Mouse (Mus musculus) ES-CJ7 (cell line): ENCODE data around the gene Cldn10.
"Not testable (repeated sequence)": the region's sequence is repeated elsewhere in the genome, so short reads cannot be mapped to it uniquely, and the experiment has no call there.

Experiments used
- DNase-seq: peaks from one replicate; pipeline ENCODE4 v3.0.0; 2011; ENCODE audit warnings: low read depth, low spot score

Cldn10 gene

GRCm38 (mm10) chr14:118782241-118782640 lies 5.5 kb upstream of the Cldn10 start:
- peak; percentile 21 for DNase-seq

DNA sequence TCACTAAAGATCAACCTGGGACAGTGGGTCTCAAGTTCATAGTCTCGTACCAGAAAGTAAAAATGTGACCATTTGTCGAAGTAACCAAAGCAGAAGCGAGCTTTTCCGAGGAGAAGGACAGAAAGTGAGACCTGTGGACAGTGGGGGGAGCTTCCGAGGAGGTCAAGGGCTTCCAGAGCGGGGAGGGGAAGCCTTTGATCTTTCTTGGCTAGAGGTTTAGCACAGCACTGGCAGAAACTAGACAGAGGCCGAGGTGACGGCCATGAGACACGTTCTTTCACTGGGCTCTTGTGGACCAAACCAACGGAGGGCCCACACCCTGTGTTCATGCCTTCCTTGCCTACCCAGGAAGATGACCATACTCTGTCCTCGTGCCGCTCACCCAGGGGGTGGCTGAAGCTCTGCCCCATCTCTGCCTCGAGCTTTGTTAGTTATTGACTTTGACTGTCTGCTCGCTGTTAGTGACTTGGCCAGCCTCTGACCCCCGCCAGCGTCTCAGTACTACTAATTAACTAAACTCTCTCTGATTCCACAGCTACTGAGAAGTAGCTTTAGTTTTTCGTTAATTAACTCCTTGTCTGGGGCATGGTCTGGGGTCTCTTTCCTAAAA lies 4.3 kb upstream of the Cldn10 start:
- DNase-seq, result no peak

DNA sequence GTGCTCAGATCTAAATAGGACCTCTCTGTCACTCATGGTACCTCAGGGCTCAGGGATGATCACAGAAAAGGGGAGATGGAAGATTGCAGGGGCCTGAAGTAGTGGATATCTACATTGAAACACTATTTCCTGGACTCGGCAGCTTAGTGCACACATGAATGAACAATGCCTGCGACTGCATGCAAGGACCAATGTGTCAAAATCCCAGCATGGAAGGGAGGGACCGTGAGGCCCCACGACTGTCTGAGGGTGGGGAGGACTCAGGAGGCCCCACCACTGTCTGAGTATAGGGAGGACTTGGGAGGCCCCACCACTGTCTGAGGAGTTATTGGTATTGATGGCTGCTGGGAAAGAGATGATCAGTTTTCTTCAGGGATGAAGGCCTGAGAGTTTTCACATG lies 2.5 kb downstream of the Cldn10 start:
- DNase-seq, result no peak

- no peak for DNase-seq
Measured at GRCm38 (mm10) chr14:118792957-118793356, 5.2 kb downstream of the Cldn10 start.

DNA sequence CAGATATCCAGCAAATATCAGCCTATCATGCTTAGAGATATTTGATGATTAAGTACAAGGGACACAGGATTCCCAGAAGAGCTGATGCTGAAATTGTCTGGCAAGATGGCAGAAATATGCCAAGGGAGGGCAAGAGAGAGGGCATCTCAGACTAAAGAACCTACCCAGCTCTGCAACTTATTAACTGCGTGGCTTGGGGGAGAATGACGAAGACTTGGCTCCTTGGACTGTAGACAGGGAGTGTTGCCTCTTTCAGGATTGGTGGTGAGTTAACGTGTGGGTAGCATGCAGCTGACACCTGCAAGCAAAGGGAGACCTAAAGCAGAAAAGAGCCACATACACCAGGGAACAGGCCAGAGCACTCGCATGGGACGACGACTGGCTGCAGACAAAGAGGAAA lies 5.7 kb downstream of the Cldn10 start:
- DNase-seq, result no peak

GRCm38 (mm10) chr14:118794196-118794595 lies 6.5 kb downstream of the Cldn10 start:
- no peak for DNase-seq

DNA sequence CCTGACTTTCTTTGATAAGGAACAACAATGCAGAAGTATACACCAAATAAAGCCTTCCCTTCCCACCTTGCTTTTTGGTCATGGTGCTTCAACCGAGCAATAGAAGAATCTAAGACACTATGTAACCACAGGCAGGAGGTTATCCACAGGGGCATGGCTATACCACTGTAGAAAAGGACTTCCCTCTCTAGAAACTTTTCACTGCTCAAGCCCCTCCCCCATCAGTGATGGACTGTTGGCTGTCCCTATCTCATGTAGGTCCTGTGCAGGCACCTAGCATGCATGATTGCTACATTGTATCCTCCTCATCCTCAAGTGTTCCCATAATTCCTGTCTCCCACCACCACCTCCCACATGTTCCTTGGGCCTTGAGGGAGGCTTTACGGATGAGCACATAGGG lies 7.2 kb downstream of the Cldn10 start:
- DNase-seq, result no peak

DNA sequence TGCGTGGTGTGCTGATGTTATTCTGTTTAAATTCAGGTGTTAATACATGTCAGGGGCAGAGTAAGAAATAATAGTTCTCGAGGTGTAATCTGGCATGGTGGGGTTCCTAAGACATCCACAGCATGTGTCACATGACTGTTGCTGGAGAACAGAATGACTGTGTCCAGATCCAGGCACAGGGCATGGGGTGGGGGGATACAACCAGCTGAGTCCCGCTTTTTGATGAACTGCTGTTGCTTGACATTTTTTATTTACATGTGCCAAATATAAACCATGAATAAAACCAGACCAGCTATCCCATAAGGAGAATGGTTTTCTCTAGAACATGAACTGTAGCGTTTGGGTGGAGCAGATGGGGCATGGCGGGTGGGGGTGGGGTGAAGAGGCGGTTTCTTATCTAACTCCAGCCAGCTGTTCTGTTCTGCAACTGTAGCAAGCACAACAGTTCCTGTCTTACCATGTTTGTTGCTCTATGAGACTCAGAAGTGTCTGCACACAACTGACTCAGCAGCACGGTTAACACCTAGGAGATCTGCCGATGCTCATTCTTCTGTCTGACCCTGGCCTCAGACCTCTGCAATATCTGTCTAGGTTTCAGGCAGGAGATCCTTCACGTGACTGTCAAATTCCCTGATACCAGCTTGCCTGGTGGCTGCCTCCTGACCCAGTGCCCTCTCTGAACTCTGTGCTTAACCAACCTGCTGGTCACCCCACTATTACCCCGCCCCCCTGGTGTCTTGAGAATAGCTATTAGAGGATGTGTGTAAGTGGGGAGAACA lies 8.4 kb downstream of the Cldn10 start:
- no peak for DNase-seq

- no peak for DNase-seq
Measured at GRCm38 (mm10) chr14:118796694-118797058, 9.0 kb downstream of the Cldn10 start.

GRCm38 (mm10) chr14:118797270-118797669 lies 9.6 kb downstream of the Cldn10 start:
- no peak for DNase-seq

DNA sequence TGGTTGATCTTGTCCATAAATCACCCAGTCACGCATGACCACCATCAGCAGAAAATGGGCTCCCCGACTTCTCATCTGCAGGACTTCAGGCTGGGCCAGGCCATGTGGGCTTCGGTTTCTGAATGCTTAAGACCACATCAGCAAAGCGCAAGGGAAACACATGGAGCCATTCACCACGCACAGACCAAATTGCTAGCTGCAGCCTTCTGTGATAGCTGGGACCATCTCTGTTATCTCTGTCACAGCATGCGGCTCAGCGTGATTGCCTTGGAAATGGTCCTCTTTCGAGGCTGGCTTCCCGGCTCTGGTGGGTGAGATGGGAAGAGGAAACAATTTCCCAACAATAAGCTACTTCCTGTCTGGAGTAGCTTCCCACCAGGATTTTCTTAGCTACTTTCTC lies 12.2 kb downstream of the Cldn10 start:
- no peak for DNase-seq

- peak; percentile 22 for DNase-seq
Measured at GRCm38 (mm10) chr14:118803936-118804335, 16.2 kb downstream of the Cldn10 start.

- peak; percentile 63 for DNase-seq
Measured at GRCm38 (mm10) chr14:118804351-118804750, 16.6 kb downstream of the Cldn10 start.

DNA sequence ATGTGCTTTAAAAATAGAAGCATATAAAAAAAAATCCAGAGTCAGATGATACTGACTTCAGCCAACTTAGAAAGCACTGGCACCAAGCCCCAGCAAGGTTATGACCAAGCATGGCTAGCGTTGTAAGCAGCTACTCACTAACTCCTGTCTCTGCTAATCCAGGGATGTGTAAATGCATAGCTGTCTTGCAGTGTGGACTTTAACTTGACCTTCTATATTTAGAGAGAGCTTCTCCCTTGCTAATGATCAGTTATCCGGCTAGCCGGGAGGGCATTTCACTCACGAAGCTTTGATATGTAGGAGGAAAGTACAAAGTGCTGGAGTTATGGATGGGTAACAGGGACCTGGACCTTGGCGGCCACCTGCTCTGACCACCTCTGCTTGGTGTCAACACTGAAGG lies 19.9 kb downstream of the Cldn10 start:
- no peak for DNase-seq

DNA sequence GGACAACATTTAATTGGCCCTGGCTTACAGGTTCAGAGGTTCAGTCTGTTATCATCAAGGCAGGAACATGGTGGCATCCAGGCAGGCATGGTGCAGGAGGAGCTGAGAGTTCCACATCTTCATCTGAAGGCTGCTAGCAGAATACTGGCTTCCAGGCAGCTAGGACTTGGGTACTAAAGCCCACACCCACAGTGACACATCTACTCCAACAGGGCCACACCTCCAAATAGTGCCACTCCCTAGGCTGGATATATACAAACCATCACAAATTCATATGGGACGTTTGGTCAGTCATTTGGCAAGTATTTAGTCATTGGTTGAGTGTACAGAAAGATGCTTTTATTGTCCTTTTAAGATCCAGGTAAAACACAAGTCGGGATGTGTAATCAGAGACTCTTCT lies 20.5 kb downstream of the Cldn10 start:
- not testable (repeated sequence) for DNase-seq

DNA sequence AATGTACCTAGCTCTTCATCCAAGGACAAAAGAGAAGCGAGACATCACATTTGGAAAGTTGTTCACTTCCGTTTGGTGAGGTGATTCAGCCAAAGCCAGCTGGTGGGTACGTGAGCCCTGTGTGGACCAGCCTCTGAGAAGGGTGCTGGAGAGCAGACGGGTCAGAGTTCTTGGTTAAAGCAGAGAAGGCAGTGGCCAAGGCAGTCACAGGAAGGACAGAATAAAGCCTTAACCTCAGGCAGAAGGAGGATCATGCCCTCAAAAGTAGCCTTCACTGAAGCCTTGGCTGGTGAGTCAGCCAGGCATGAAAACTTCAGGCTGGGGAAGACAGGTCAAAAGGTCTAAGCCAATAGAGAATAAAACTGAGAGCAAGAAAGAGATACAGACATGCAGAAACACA lies 22.0 kb downstream of the Cldn10 start:
- no peak for DNase-seq

DNA sequence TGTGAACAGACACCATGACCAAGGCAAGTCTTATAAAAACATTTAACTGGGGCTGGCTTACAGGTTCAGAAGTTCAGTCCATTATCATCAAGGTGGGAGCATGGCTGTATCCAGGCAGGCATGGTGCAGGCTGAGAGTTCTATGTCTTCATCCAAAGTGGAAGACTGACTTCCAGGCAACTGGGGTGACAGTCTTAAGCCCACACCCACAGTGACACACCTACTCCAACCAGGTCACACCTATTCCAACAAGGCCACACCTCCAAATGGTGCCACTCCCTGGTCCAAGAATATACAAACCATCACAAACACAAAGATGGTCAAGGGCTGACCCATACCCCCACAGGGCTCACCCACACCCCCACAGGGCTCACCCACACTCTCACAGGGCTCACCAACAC lies 23.5 kb downstream of the Cldn10 start:
- not testable (repeated sequence) for DNase-seq

GRCm38 (mm10) chr14:118813111-118813510 lies 25.4 kb downstream of the Cldn10 start:
- DNase-seq, result no peak

DNA sequence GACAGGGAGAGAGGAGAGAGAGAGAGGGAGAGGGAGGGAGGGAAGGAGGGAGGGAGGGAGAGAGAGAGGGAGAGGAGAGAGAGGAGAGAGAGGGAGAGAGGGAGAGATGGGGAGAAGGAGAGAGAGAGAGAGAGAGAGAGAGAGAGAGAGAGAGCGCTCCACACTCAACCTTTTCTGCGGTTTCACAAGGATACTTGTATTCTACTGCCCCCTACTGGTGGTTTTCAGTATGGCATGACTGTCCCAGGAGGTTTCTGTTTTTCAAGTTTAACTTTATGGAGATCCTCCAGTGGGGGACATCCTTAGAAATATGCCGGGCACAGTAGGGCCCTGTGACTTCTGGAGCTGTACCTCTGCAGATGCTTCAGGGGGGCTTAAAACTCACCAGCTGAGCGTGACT lies 28.8 kb downstream of the Cldn10 start:
- DNase-seq, result peak; percentile 58

DNA sequence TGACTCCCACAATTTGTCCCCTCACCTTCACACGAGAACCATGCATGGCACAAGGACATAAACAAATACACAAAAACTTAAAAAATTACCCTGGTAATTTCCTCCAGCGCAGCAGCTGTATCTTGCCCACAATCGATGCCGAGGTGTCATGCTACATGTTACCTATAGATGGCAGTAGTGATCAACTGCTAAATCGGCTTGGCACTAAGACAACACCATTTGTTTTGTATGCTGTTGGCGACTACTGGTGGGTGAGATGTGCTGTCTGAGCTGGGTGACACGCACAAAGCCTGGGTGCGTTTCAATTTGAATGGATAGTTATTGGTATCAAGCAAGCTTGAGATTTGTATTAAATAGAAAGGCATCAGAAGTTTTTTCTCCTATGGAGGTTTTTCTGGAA lies 32.4 kb downstream of the Cldn10 start:
- peak; percentile 65 for DNase-seq

DNA sequence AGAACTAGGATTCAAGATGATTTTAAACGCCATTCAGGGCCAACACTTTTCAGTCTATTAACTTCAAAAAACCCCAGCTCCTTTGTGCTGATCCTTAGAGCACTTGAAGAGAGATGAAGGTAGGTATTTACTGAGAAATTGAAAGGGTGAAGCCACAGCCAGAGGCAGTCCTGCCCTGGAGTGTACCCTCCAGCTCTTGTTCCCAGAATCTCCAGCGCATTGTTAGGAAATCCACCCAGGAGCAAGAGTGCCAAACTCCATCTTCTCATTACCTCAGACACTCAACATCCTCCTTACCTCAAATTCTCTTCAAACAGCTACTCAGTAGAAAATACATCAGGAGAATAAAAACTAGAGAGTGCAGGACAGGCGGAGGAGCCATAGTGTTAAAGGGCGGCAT lies 35.1 kb downstream of the Cldn10 start:
- DNase-seq, result no peak

- DNase-seq, result no peak
Measured at GRCm38 (mm10) chr14:118823313-118823712, 35.6 kb downstream of the Cldn10 start.

DNA sequence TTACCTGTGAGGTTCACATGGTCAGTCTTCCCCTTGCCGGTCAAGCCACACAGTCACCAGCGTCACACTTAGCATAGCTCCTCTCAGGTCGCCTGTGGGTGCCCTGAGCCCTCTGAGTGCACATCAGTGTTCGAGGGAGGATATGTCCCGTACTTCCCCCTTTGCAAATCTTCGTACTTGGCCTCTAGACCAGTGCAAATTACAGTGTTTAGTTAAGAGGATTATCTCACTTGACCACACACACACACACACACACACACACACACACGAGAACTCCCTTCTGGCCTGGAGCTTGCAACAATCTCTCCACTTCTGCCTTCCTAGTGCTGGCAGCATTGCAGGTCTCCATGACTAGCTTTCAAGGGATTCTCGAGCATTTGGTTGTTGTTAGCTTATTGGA lies 38.6 kb downstream of the Cldn10 start:
- no peak for DNase-seq
